Mouse (Mus musculus): ENCODE measurements around the gene Golga5.

GRCm38 (mm10) chr12:102497905-102498304 is 29.0 kb downstream of the Golga5 start:
- no peak for TF ChIP-seq CTCF (IDR thresholded peaks at IDR 0.05; ENCODE audit: low read depth)
- no peak for TF ChIP-seq EP300 (IDR thresholded peaks at IDR 0.05; ENCODE audit: low read depth)

Data from heart, postnatal 0 days (tissue).